Mouse (Mus musculus) kidney, embryonic 15.5 days (tissue): ENCODE data around the gene Gm20854. TPM values are rescaled to one million over a fixed set of nuclear protein-coding genes. Genes with fewer than 3 reads are reported as not detected.
"Not testable (repeated sequence)": the region's sequence is repeated elsewhere in the genome, so short reads cannot be mapped to it uniquely, and the experiment has no call there.

Experiments
- ATAC-seq: fragments of 200-750 bp; cut with Nextera tagmentation; replicated peaks from 2 replicates; pipeline ENCODE4 v1.8.0; 2017; ENCODE audit warnings: moderate TSS enrichment; ENCODE audit not compliant: low FRiP score
- H3K27ac ChIP-seq: fragments of 300-500 bp; sonication (generic); 2 replicates; pipeline ENCODE4 v1.5.1; 2015; ENCODE audit warnings: mild to moderate bottlenecking, inconsistent platforms
- H3K27me3 ChIP-seq: fragments of 300-500 bp; sonication (generic); 2 replicates; pipeline ENCODE4 v1.6.1; 2015; ENCODE audit warnings: inconsistent platforms
- H3K36me3 ChIP-seq: fragments of 300-500 bp; sonication (generic); 2 replicates; pipeline ENCODE4 v1.6.1; 2015; ENCODE audit warnings: inconsistent platforms
- H3K4me1 ChIP-seq: fragments of 300-500 bp; sonication (generic); 2 replicates; pipeline ENCODE4 v1.6.1; 2015; ENCODE audit warnings: inconsistent platforms
- H3K4me2 ChIP-seq: fragments of 300-500 bp; sonication (generic); 2 replicates; pipeline ENCODE4 v1.6.1; 2015; ENCODE audit warnings: moderate library complexity, mild to moderate bottlenecking, inconsistent platforms
- H3K4me3 ChIP-seq: fragments of 300-500 bp; sonication (generic); replicated peaks from 2 replicates; pipeline ENCODE4 v1.5.1; 2015; ENCODE audit warnings: mild to moderate bottlenecking, inconsistent platforms
- H3K9ac ChIP-seq: fragments of 300-500 bp; sonication (generic); 2 replicates; pipeline ENCODE4 v1.6.1; 2015; ENCODE audit warnings: mild to moderate bottlenecking, inconsistent platforms
- H3K9me3 ChIP-seq: fragments of 300-500 bp; sonication (generic); replicated peaks from 2 replicates; pipeline ENCODE4 v1.6.1; 2016; ENCODE audit warnings: inconsistent platforms
- WGBS: fragments of 180-500 bp; shearing (Covaris S2); methylation state at CpG from one replicate; pipeline ENCODE4 v1.1.7; 2015; ENCODE audit warnings: mixed read lengths; 5-methylcytosine and 5-hydroxymethylcytosine counted together
- polyA plus RNA-seq: library from polyadenylated mRNA; unstranded; fragments of >200 nt; fragmentation: Nextera tagmentation; extraction: Ambion mirVana; gene quantifications from 2 replicates; pipeline ENCODE4 v1.2.1, GENCODE M21; 2015

Gene Gm20854
- not detected in 2 replicates for polyA plus RNA-seq

DNA sequence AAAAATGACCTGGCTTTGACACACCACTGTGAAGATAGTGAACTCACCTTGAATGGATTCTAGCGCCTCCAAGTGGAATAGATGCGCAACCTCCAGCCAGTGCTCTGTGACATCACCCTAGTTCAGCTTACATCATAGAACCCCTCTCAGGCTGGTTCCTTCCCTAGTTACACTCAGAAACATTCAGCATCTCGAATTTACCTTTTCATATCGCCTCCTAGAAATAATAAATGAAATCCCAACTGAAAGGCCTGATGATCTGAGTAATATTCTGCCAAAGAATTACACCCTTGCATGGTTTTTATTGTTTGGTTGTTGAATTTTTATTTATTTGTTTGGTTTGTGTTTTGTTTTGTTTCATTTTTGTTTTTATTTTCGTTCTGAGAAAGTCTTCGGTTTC lies at the start of gene Gm20854:
Gene Gm20854 (minus strand): TSS at position 101 of the 400 bp plus-strand sequence.
- not testable (repeated sequence) for H3K4me1 ChIP-seq, H3K4me3 ChIP-seq, H3K4me2 ChIP-seq, H3K36me3 ChIP-seq, H3K27me3 ChIP-seq, ATAC-seq, H3K9me3 ChIP-seq, H3K27ac ChIP-seq, H3K9ac ChIP-seq
- no CpG with 5 or more reads among the region's 6 CpGs for whole genome bisulfite sequencing
